Mouse (Mus musculus) neural tube, embryonic 15.5 days (tissue): ENCODE measurements around the gene Hykk. TPM values are rescaled to one million over a fixed set of nuclear protein-coding genes. Genes with fewer than 3 reads are reported as not detected.

ENCODE experiments used
- ATAC-seq: fragments of 200-750 bp; cut with Nextera tagmentation; 2 replicates; pipeline ENCODE4 v1.8.0; 2017; ENCODE audit warnings: mild to moderate bottlenecking, moderate TSS enrichment, moderate library complexity; ENCODE audit not compliant: low FRiP score
- H3K27ac ChIP-seq: fragments of 300-500 bp; sonication (generic); replicated peaks from 2 replicates; pipeline ENCODE4 v1.5.1; 2015; ENCODE audit warnings: mild to moderate bottlenecking, inconsistent platforms
- H3K27me3 ChIP-seq: fragments of 300-500 bp; sonication (generic); replicated peaks from 2 replicates; pipeline ENCODE4 v1.6.1; 2015; ENCODE audit warnings: inconsistent platforms
- H3K36me3 ChIP-seq: fragments of 300-500 bp; sonication (generic); 2 replicates; pipeline ENCODE4 v1.6.1; 2015; ENCODE audit warnings: inconsistent platforms
- H3K4me1 ChIP-seq: fragments of 300-500 bp; sonication (generic); 2 replicates; pipeline ENCODE4 v1.6.1; 2015; ENCODE audit warnings: inconsistent platforms
- H3K4me2 ChIP-seq: fragments of 300-500 bp; sonication (generic); 2 replicates; pipeline ENCODE4 v1.6.1; 2015; ENCODE audit warnings: inconsistent platforms, mild to moderate bottlenecking, moderate library complexity
- H3K4me3 ChIP-seq: fragments of 300-500 bp; sonication (generic); replicated peaks from 2 replicates; pipeline ENCODE4 v1.5.1; 2015; ENCODE audit warnings: mild to moderate bottlenecking, inconsistent platforms
- H3K9ac ChIP-seq: fragments of 300-500 bp; sonication (generic); replicated peaks from 2 replicates; pipeline ENCODE4 v1.6.1; 2015; ENCODE audit warnings: mild to moderate bottlenecking, inconsistent platforms
- H3K9me3 ChIP-seq: fragments of 300-500 bp; sonication (generic); replicated peaks from 2 replicates; pipeline ENCODE4 v1.6.1; 2016; ENCODE audit warnings: inconsistent platforms
- WGBS: fragments of 180-500 bp; shearing (Covaris S2); methylation state at CpG from one replicate; pipeline ENCODE4 v1.1.7; 2015; ENCODE audit warnings: mixed read lengths; 5-methylcytosine and 5-hydroxymethylcytosine counted together
- polyA plus RNA-seq: library from polyadenylated mRNA; unstranded; fragments of >200 nt; fragmentation: Nextera tagmentation; extraction: Ambion mirVana; gene quantifications from 2 replicates; pipeline ENCODE4 v1.2.1, GENCODE M21; 2015

Hykk gene
- polyA plus RNA-seq = 2.0 and 2.1 TPM in 2 replicates

- H3K9ac ChIP-seq = peak within 1 kb of the TSS; percentile 67
- peak; percentile 100 for ATAC-seq
- no peaks in the 10 kb centered on the region for H3K9me3 ChIP-seq
- peak within 1 kb of the TSS; percentile 60 for H3K27ac ChIP-seq
- peak within 1 kb of the TSS; percentile 74 for H3K4me3 ChIP-seq
- peaks cover 2% of the 10 kb centered on the region for H3K36me3 ChIP-seq
- whole genome bisulfite sequencing = under 1% methylated on average over 34 of the region's 34 CpGs
- H3K4me2 ChIP-seq = peak within 1 kb of the TSS; percentile 93
- H3K27me3 ChIP-seq = no peaks in the 10 kb centered on the region
- H3K4me1 ChIP-seq = peaks cover 9% of the 10 kb centered on the region
These were observed at the start of gene Hykk for GRCm38 (mm10) chr9:54917010-54917677. TSS of gene Hykk (plus strand) at chr9:54917283.

GRCm38 (mm10) chr9:54878759-54879158 lies 38.3 kb upstream of the Hykk start:
- ATAC-seq = no peak
- no peaks in the 10 kb centered on the region for H3K27me3 ChIP-seq
- peaks cover 8% of the 10 kb centered on the region; the same call in 1 of the 2 replicates for H3K4me1 ChIP-seq
- WGBS = 87% methylated on average over 1 of the region's 1 CpGs
- no peak overlapping the region for H3K4me3 ChIP-seq
- H3K4me2 ChIP-seq = no peak overlapping the region
- no peak overlapping the region for H3K27ac ChIP-seq
- H3K9ac ChIP-seq = no peak overlapping the region
- no peaks in the 10 kb centered on the region for H3K9me3 ChIP-seq
- peaks cover 26% of the 10 kb centered on the region for H3K36me3 ChIP-seq

GRCm38 (mm10) chr9:54892111-54892510 lies 25.0 kb upstream of the Hykk start:
- ATAC-seq = no peak

DNA sequence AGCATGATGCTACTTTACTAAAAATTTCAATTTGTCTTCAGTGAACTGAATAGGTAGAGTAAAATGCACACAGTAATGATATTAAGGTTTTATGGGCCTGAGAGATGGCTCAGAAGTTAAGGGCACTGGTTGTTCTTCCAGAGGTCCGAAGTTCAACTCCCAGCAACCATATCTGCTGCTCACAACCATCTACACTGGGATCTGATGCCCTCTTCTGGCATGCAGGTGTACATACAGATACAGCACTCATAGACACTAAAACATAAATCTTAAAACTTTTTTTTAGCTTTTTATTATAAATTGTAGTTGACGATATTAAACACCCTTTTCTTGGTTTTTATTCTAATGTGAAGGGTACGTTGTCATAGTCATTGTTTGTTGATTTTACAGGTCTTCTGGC lies 20.0 kb upstream of the Hykk start:
- H3K9ac ChIP-seq = no peak overlapping the region
- no peak overlapping the region for H3K27ac ChIP-seq
- ATAC-seq = no peak

More at GRCm38 (mm10) chr9:54892111-54892510, 25.0 kb upstream of the Hykk start:
- WGBS = 67% methylated on average over 4 of the region's 4 CpGs
- no peak overlapping the region for H3K4me3 ChIP-seq
- H3K4me1 ChIP-seq = no peaks in the 10 kb centered on the region
- H3K27me3 ChIP-seq = no peaks in the 10 kb centered on the region
- no peak overlapping the region for H3K9ac ChIP-seq
- H3K27ac ChIP-seq = no peak overlapping the region
- H3K4me2 ChIP-seq = no peak overlapping the region
- no peaks in the 10 kb centered on the region for H3K9me3 ChIP-seq
- peaks cover 59% of the 10 kb centered on the region for H3K36me3 ChIP-seq

DNA sequence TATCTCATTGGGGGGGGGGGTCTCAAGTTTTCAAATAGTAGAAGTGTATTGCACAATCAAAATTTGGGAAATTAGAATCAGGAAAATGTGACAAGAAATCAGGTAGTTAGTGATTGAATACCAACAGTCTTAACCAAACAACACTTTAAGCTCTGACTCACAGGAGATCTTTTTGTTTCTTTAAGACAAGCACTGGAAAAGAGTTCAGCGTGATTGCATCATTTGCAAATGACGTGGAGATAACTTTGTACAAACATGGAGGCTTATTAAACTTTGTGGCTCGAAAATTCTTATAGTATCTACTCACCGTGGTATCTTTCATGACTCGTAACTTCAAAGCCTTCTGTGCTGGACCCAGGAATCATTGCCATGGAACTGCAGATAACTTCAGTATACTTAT lies 7.6 kb upstream of the Hykk start:
- H3K4me3 ChIP-seq = no peak overlapping the region
- H3K27ac ChIP-seq = no peak overlapping the region
- H3K36me3 ChIP-seq = peaks cover 36% of the 10 kb centered on the region
- WGBS = 96% methylated on average over 5 of the region's 5 CpGs
- H3K4me2 ChIP-seq = no peak overlapping the region
- ATAC-seq = no peak
- H3K27me3 ChIP-seq = no peaks in the 10 kb centered on the region
- no peaks in the 10 kb centered on the region for H3K9me3 ChIP-seq
- no peaks in the 10 kb centered on the region for H3K4me1 ChIP-seq
- no peak overlapping the region for H3K9ac ChIP-seq

More for the DNA sequence above, 20.0 kb upstream of the Hykk start:
- Histone ChIP-seq H3K4me2 (no peak overlapping the region), H3K36me3 (peaks cover 56% of the 10 kb centered on the region), H3K4me3 (no peak overlapping the region), H3K9me3 (no peaks in the 10 kb centered on the region), H3K4me1 (no peaks in the 10 kb centered on the region), H3K27me3 (no peaks in the 10 kb centered on the region)
- WGBS = 94% methylated on average over 3 of the region's 3 CpGs

- no peak overlapping the region for H3K9ac ChIP-seq
- no peak for ATAC-seq
- WGBS = 70% methylated on average over 7 of the region's 7 CpGs
- no peaks in the 10 kb centered on the region for H3K27me3 ChIP-seq
- no peak overlapping the region for H3K27ac ChIP-seq
- H3K36me3 ChIP-seq = peaks cover 6% of the 10 kb centered on the region; the same call in 1 of the 2 replicates
- no peaks in the 10 kb centered on the region for H3K9me3 ChIP-seq
- H3K4me1 ChIP-seq = peaks cover 9% of the 10 kb centered on the region
- H3K4me2 ChIP-seq = no peak overlapping the region
- H3K4me3 ChIP-seq = no peak overlapping the region
These were observed 1.5 kb upstream of the Hykk start for GRCm38 (mm10) chr9:54915576-54915975.

DNA sequence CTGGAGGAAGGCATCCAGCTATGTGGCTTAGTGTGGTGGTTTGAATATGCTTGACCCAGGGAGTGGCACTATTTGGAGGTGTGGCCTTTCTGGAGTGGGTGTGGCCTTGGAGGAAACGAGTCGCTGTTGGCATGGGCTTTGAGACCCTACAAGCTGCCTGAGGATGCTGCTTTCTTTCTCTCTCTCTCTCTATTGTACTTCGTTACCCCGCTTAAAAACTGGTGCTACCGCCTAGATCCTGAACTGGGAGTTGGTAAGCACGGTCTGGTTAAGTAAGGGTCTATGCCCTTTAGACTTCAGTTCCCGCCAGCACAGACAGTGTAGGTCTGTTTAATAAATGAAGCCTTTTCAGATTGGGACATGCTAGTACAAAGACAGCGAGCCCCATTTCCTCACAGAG lies 682 bp upstream of the Hykk start:
- H3K9me3 ChIP-seq = no peaks in the 10 kb centered on the region
- peaks cover 9% of the 10 kb centered on the region for H3K4me1 ChIP-seq
- 77% methylated on average over 8 of the region's 8 CpGs for WGBS
- peak overlapping the region; percentile 74 for H3K4me3 ChIP-seq
- no peak for ATAC-seq
- no peaks in the 10 kb centered on the region for H3K27me3 ChIP-seq
- H3K4me2 ChIP-seq = peak overlapping the region; percentile 93
- peaks cover 6% of the 10 kb centered on the region; the same call in 1 of the 2 replicates for H3K36me3 ChIP-seq
- no peak overlapping the region for H3K27ac ChIP-seq
- H3K9ac ChIP-seq = no peak overlapping the region

GRCm38 (mm10) chr9:54918191-54918590 lies 1.1 kb downstream of the Hykk start:
- no peak overlapping the region for H3K9ac ChIP-seq
- H3K4me3 ChIP-seq = no peak overlapping the region
- H3K4me1 ChIP-seq = peaks cover 9% of the 10 kb centered on the region
- 82% methylated on average over 2 of the region's 2 CpGs for WGBS
- no peak overlapping the region for H3K27ac ChIP-seq
- no peaks in the 10 kb centered on the region for H3K27me3 ChIP-seq
- no peak overlapping the region for H3K4me2 ChIP-seq
- no peaks in the 10 kb centered on the region for H3K9me3 ChIP-seq
- peaks cover 7% of the 10 kb centered on the region for H3K36me3 ChIP-seq
- no peak for ATAC-seq

DNA sequence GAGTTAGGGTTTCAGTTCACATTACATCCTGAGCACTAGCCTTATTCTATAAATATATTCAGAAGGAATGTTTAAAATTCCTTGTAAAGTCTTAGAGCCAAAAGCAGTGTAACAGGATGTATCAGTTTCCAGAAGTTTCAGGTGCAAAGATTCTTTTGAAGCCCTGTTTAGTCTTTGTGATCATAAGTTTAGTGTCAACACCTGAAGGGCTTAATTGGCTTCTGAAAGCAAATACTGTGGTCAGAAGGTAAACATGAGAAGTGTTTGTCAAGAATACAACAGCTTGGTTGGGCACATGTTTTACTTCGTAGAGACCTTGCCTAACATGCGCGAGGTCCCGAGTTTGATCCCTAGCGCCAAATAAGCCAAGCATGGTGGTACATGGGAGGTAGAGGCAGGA lies 1.7 kb downstream of the Hykk start:
- Histone ChIP-seq H3K27me3 (no peaks in the 10 kb centered on the region), H3K4me2 (no peak overlapping the region), H3K4me3 (no peak overlapping the region), H3K9me3 (no peaks in the 10 kb centered on the region), H3K27ac (no peak overlapping the region), H3K36me3 (peaks cover 7% of the 10 kb centered on the region), H3K4me1 (peaks cover 9% of the 10 kb centered on the region), H3K9ac (no peak overlapping the region)
- 95% methylated on average over 5 of the region's 5 CpGs for WGBS
- no peak for ATAC-seq

DNA sequence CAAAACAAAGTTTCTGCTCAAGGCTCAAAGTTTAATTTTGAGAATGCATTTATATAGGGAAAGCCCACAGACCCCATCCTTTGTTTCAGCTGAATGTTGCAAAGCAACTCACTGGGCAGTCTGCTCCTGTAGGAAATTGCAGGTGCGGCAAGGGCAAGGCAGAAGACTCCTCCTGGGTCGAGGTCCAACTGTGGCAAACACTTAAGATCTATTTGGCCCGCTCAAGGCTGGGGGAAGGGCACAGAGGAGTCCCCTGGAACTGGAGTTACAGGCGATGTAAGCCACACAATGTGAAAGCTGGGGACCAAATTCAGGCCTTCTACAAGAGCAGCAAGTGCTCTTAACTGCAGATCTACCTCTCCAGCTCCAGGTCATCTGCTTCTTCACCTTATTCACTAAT lies 2.9 kb downstream of the Hykk start:
- Histone ChIP-seq H3K36me3 (peaks cover 7% of the 10 kb centered on the region), H3K9ac (no peak overlapping the region), H3K4me1 (peaks cover 9% of the 10 kb centered on the region), H3K27ac (no peak overlapping the region), H3K9me3 (no peaks in the 10 kb centered on the region), H3K27me3 (no peaks in the 10 kb centered on the region), H3K4me2 (no peak overlapping the region), H3K4me3 (no peak overlapping the region)
- WGBS = 62% methylated on average over 4 of the region's 4 CpGs
- ATAC-seq = no peak

- H3K9me3 ChIP-seq = no peaks in the 10 kb centered on the region
- H3K4me2 ChIP-seq = no peak overlapping the region
- H3K27me3 ChIP-seq = no peaks in the 10 kb centered on the region
- H3K27ac ChIP-seq = no peak overlapping the region
- H3K4me1 ChIP-seq = no peaks in the 10 kb centered on the region
- H3K9ac ChIP-seq = no peak overlapping the region
- no peak overlapping the region for H3K4me3 ChIP-seq
- ATAC-seq = no peak
- WGBS = 92% methylated on average over 1 of the region's 1 CpGs
- no peaks in the 10 kb centered on the region for H3K36me3 ChIP-seq
These were observed 13.7 kb downstream of the Hykk start for GRCm38 (mm10) chr9:54930741-54931140.

DNA sequence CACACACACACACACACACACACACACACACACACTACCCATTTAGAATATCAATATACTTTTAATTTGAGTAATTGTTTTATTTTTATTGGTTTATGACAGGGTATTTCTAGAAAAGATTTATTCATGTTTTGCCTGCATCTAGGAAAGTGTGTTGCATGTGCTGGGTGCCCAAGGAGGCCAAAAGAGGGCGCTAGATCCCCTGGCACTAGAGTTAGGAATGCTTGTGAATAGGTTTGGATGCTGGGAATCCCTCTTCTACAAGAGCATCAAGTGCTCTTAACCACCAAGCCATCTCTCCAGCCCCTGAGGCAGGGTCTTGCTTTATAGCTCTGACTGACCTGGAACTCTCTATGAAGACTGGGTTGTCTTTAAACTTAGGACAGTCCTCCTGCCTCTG lies 14.7 kb downstream of the Hykk start:
- Histone ChIP-seq H3K4me1 (no peaks in the 10 kb centered on the region), H3K36me3 (no peaks in the 10 kb centered on the region), H3K27me3 (no peaks in the 10 kb centered on the region), H3K9ac (no peak overlapping the region), H3K9me3 (no peaks in the 10 kb centered on the region), H3K4me2 (no peak overlapping the region), H3K4me3 (no peak overlapping the region), H3K27ac (no peak overlapping the region)
- WGBS = 17% methylated on average over 1 of the region's 1 CpGs
- ATAC-seq = no peak
